Mouse (Mus musculus) heart, embryonic 14.5 days (tissue): ENCODE measurements at regions not wholly inside any gene's neighbourhood (a gene's known extent, or its start where the extent isn't known, plus 50 kb on each side); places are given as distances from the start of the nearest gene placed in this dataset.

Experiments used
- ATAC-seq: fragments of 200-750 bp; cut with Nextera tagmentation; 2 replicates; pipeline ENCODE4 v1.8.0; 2017; ENCODE audit warnings: low read depth, moderate TSS enrichment; ENCODE audit not compliant: insufficient number of reproducible peaks, insufficient read depth, low FRiP score
- H3K27ac ChIP-seq, 2 experiments: fragments of 200-500 bp in 1 of 2; fragments of 300-500 bp in 1 of 2; sonication (generic) in 1 of 2; replicated peaks in 1 of 2; 2 replicates each; pipeline ENCODE4 v1.5.1; 2012 to 2014; ENCODE audit warnings: low read depth in 2 of 2, low read length in 2 of 2, control low read depth in 1 of 2, mild to moderate bottlenecking in 1 of 2, mixed read lengths in 1 of 2; ENCODE audit not compliant: control insufficient read depth in 1 of 2, insufficient read depth in 1 of 2
- H3K27me3 ChIP-seq: fragments of 300-500 bp; sonication (generic); 2 replicates; pipeline ENCODE4 v1.6.1; 2014; ENCODE audit warnings: mild to moderate bottlenecking, low read length, control low read depth; ENCODE audit not compliant: control insufficient read depth, insufficient read depth
- H3K36me3 ChIP-seq: fragments of 300-500 bp; sonication (generic); 2 replicates; pipeline ENCODE4 v1.6.1; 2014; ENCODE audit warnings: mild to moderate bottlenecking, control low read depth, low read length, mixed read lengths; ENCODE audit not compliant: control insufficient read depth, insufficient read depth
- H3K4me1 ChIP-seq, 2 experiments: fragments of 200-500 bp in 1 of 2; fragments of 300-500 bp in 1 of 2; sonication (generic) in 1 of 2; 2 replicates each; pipeline ENCODE4 v1.6.1; 2012 to 2014; ENCODE audit warnings: low read length in 2 of 2, control low read depth in 1 of 2, mixed read lengths in 1 of 2; ENCODE audit not compliant: control insufficient read depth in 2 of 2, insufficient read depth in 2 of 2
- H3K4me2 ChIP-seq: fragments of 300-500 bp; sonication (generic); 2 replicates; pipeline ENCODE4 v1.6.1; 2014; ENCODE audit warnings: mild to moderate bottlenecking, low read length
- H3K4me3 ChIP-seq, 2 experiments: fragments of 200-500 bp in 1 of 2; fragments of 300-500 bp in 1 of 2; sonication (generic) in 1 of 2; 2 replicates each; pipeline ENCODE4 v1.5.1; 2012 to 2014; ENCODE audit warnings: low read length in 2 of 2, mild to moderate bottlenecking in 2 of 2, control low read depth in 1 of 2, low read depth in 1 of 2, moderate library complexity in 1 of 2; ENCODE audit not compliant: control insufficient read depth in 1 of 2, insufficient read depth in 1 of 2
- H3K9ac ChIP-seq: fragments of 300-500 bp; sonication (generic); 2 replicates; pipeline ENCODE4 v1.6.1; 2014; ENCODE audit warnings: mild to moderate bottlenecking, low read length
- H3K9me3 ChIP-seq: fragments of 300-500 bp; sonication (generic); 2 replicates; pipeline ENCODE4 v1.6.1; 2016; ENCODE audit warnings: low read length, control low read depth; ENCODE audit not compliant: control insufficient read depth
- WGBS: fragments of 180-500 bp; shearing (Covaris S2); extraction: QIAGEN DNeasy Blood & Tissue Kit; methylation state at CpG from one replicate; pipeline ENCODE4 v1.1.7; 2014; 5-methylcytosine and 5-hydroxymethylcytosine counted together

GRCm38 (mm10) chr13:90722599-90723532 lies 182.3 kb downstream of the Atp6ap1l start:
- Histone ChIP-seq H3K4me2 (no peak overlapping the region), H3K4me3 (no peak overlapping the region), H3K4me1 (peaks cover 2 to 15% of the 10 kb centered on the region in 2 experiments; a peak in 2 of 4 replicates), H3K36me3 (no peaks in the 10 kb centered on the region), H3K27ac (no peak overlapping the region), H3K27me3 (no peaks in the 10 kb centered on the region), H3K9me3 (no peaks in the 10 kb centered on the region), H3K9ac (no peak overlapping the region)
- 84% methylated on average over 8 of the region's 8 CpGs for WGBS
- ATAC-seq, result no peak

DNA sequence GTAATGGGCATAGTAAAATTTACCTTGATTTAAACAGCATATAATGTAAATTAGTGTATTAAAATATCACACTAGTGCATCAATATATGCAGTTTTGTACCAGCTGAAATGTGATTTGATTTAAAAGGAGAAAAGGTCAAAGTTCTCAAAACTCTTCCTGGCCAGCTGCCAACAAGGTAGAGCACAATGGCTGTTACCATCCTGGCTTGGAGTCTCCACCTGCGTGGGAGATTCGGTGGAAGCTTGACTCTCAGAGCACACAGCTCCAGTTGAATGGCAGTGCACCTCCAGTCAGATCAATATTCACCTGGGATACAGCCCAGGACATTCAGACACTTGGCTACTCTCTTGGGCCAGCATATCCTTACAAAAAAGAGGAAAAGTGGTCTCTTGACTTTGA lies 220.8 kb downstream of the Atp6ap1l start:
- no peak for ATAC-seq
- H3K27ac ChIP-seq, result no peak overlapping the region
- no peaks in the 10 kb centered on the region for H3K27me3 ChIP-seq
- H3K4me2 ChIP-seq, result no peak overlapping the region
- H3K4me1 ChIP-seq, result no peaks in the 10 kb centered on the region; a peak in 1 of 4 replicates
- H3K4me3 ChIP-seq, result no peak overlapping the region
- H3K9ac ChIP-seq, result no peak overlapping the region
- no peaks in the 10 kb centered on the region for H3K36me3 ChIP-seq
- 91% methylated on average over 2 of the region's 2 CpGs for WGBS
- no peaks in the 10 kb centered on the region for H3K9me3 ChIP-seq

- H3K4me1 ChIP-seq, result no peaks in the 10 kb centered on the region
- ATAC-seq, result no peak
- no peaks in the 10 kb centered on the region for H3K36me3 ChIP-seq
- H3K27me3 ChIP-seq, result no peaks in the 10 kb centered on the region
- no peak overlapping the region for H3K27ac ChIP-seq
- H3K9me3 ChIP-seq, result no peaks in the 10 kb centered on the region
- no peak overlapping the region for H3K4me3 ChIP-seq
- WGBS, result 69% methylated on average over 8 of the region's 8 CpGs
- H3K9ac ChIP-seq, result no peak overlapping the region
- no peak overlapping the region for H3K4me2 ChIP-seq
Measured at GRCm38 (mm10) chr13:90679162-90680010, 225.8 kb downstream of the Atp6ap1l start.

- no peaks in the 10 kb centered on the region for H3K27me3 ChIP-seq
- H3K27ac ChIP-seq, result no peak overlapping the region
- no peak for ATAC-seq
- H3K9ac ChIP-seq, result no peak overlapping the region
- H3K4me2 ChIP-seq, result no peak overlapping the region
- H3K36me3 ChIP-seq, result no peaks in the 10 kb centered on the region
- H3K4me1 ChIP-seq, result no peaks in the 10 kb centered on the region
- H3K9me3 ChIP-seq, result no peaks in the 10 kb centered on the region
- WGBS, result 62% methylated on average over 3 of the region's 3 CpGs
- H3K4me3 ChIP-seq, result no peak overlapping the region
Measured at GRCm38 (mm10) chr13:90673823-90674222, 231.3 kb downstream of the Atp6ap1l start.

DNA sequence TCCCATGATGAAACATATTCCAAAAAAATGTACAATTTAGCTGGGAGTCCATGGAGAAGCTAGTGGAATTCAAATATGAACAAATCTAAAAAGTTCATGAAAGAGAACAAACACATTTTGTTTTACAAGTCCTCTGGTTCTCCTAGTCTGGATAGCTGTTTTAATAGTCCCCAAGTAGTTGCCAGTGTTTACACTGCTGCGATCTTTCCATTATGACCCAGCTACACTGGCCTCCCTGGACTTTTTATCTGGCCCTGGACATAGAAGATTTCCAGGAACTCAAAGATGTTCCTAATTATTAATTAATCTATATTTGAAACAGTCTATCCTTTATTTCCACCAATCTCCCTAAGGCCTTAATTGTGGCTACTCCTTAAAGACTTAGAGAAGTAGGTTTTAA lies 232.1 kb downstream of the Atp6ap1l start:
- no peak for ATAC-seq
- Histone ChIP-seq H3K27ac (no peak overlapping the region), H3K9ac (no peak overlapping the region), H3K9me3 (no peaks in the 10 kb centered on the region), H3K4me1 (no peaks in the 10 kb centered on the region), H3K36me3 (no peaks in the 10 kb centered on the region), H3K4me2 (no peak overlapping the region), H3K4me3 (no peak overlapping the region), H3K27me3 (no peaks in the 10 kb centered on the region)
- WGBS, result 90% methylated on average over 1 of the region's 1 CpGs

DNA sequence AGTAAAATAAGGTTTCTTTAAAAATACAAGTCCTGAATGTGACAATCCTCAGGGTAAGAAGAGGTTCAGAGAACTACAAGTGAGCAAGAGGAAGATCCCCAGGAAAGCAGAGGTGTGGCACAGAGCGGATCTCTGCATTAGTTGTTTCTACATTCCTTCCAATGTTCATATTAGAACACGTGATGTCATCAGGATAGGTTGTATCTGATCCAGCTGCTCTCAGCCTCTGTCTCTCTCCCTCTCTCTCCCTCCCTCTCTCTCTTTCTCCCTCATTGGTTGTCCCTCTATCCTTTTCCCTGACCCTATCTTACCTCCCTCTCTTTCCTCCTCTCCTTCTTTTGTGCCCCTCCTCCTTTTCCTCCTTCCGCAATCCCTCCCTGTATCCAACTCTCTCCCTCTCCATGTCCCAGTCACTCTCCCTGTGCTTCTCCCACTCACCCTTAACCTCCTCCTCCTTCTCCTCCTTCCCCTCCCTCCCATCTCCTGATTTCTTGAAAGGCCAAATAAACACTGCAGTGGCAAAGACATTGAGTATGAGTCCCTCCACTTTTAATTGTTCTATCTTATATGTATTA lies 243.5 kb downstream of the Atp6ap1l start:
- H3K4me3 ChIP-seq, result no peak overlapping the region
- no peaks in the 10 kb centered on the region for H3K4me1 ChIP-seq
- H3K27ac ChIP-seq, result no peak overlapping the region
- H3K27me3 ChIP-seq, result no peaks in the 10 kb centered on the region
- H3K9ac ChIP-seq, result no peak overlapping the region
- ATAC-seq, result no peak
- no peaks in the 10 kb centered on the region for H3K36me3 ChIP-seq
- H3K9me3 ChIP-seq, result no peaks in the 10 kb centered on the region
- WGBS, result 58% methylated on average over 3 of the region's 3 CpGs
- no peak overlapping the region for H3K4me2 ChIP-seq

DNA sequence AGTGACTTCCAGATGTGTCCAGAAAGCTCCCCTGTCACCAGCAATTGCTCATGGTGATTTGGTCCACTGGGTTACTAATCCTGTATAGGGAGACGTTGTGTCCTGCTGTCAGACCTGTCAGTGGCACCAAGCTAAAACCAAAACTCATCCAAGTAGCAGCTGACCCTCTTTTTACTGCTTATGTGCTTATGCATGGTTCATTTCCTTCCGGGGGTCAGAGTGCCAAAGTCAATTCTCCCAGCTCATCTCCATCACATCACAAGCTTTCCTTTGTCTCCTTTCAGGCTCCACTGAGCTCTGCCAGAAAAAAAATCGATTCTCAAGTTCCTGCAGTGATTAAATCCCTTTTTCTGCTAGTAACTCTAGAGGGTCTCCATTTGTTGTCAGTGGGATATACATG lies 244.2 kb downstream of the Atp6ap1l start:
- Histone ChIP-seq H3K4me3 (no peak overlapping the region), H3K36me3 (no peaks in the 10 kb centered on the region), H3K27me3 (no peaks in the 10 kb centered on the region), H3K9me3 (no peaks in the 10 kb centered on the region), H3K27ac (no peak overlapping the region), H3K4me2 (no peak overlapping the region), H3K4me1 (no peaks in the 10 kb centered on the region), H3K9ac (no peak overlapping the region)
- no peak for ATAC-seq
- 38% methylated on average over 3 of the region's 3 CpGs for WGBS
